Mouse (Mus musculus): Measurements from ENCODE around the gene Sec24b. TPM values are rescaled to one million over a fixed set of nuclear protein-coding genes. Genes with fewer than 3 reads are reported as not detected.

The Sec24b gene
- polyA plus RNA-seq (2012), result 76.5 and 78.0 TPM in 2 replicates

GRCm38 (mm10) chr3:130061281-130061680 is at the start of gene Sec24b:
Sec24b (minus strand) TSS chr3:130061553.

GRCm38 (mm10) chr3:129969432-129970395 is 91.6 kb downstream of the Sec24b start, which contains the start of gene Mcub:
Mcub (minus strand) TSS chr3:129970206.

Other genes with a start within 250 kb of the Sec24b start
- gene Rrh, start 239.0 kb downstream of the Sec24b start, polyA plus RNA-seq (2012), result 0.12 TPM in 1 of 2 replicates, not detected in the other
- gene Gar1, start 230.2 kb downstream of the Sec24b start, polyA plus RNA-seq (2012), result 110 and 190 TPM in 2 replicates
- 0.04 TPM in 1 of 2 replicates, not detected in the other for gene Cfi, start 225.7 kb downstream of the Sec24b start, polyA plus RNA-seq (2012)
- gene Pla2g12a, start 182.9 kb downstream of the Sec24b start, polyA plus RNA-seq (2012), result 63.0 and 82.0 TPM in 2 replicates
- gene Casp6, start 160.1 kb downstream of the Sec24b start, polyA plus RNA-seq (2012), result 17.0 and 22.3 TPM in 2 replicates
- gene Mcub, start 91.3 kb downstream of the Sec24b start, polyA plus RNA-seq (2012), result 5.0 and 13.1 TPM in 2 replicates
- gene Col25a1, start 69.9 kb upstream of the Sec24b start, polyA plus RNA-seq (2012), result 0.04 and 0.06 TPM in 2 replicates

Data from megakaryocyte-erythroid progenitor cell, adult 5 weeks (primary cell).